Mouse (Mus musculus): ENCODE measurements around the gene Ogg1.

Gene Ogg1

DNA sequence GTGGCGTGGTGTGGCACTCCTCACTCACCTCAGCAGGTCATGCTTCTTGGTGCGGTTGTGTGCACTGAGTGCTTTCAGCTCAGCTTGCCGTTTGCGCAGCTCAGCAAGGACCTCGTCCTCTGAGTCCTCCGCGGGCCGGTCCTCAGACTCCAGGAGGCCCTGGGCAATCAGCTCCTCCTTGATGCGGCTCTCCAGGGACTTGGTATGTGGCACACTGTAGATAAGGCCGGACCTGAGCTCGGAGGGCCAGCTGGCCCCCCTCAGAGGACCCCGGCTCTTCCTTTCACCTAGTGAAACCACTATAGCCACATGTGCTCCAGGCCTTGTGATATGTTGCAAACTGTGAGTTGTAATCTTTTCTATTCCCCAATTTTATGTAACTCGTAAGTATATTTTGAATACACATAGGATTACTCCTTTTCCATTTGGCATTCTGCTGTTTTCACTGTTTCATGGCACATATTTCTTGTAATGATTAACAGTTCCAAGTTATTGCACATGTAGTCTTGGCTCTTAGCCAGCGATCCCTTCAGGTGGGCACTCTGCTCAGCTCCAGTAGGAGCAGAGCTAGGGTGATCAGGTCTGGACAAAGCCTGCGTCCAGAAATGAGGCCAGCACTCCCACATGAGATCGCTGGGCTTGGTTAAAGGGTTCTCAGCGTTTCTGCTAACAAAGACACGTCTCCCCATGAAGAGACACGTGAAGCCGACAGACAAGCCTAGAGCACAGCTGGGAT is 43.6 kb downstream of the Ogg1 start:
- no peak for DNase-seq (ENCODE audit: low spot score)

GRCm38 (mm10) chr6:113373491-113373890 is 46.7 kb downstream of the Ogg1 start:
- DNase-seq (ENCODE audit: low spot score) = no peak

DNA sequence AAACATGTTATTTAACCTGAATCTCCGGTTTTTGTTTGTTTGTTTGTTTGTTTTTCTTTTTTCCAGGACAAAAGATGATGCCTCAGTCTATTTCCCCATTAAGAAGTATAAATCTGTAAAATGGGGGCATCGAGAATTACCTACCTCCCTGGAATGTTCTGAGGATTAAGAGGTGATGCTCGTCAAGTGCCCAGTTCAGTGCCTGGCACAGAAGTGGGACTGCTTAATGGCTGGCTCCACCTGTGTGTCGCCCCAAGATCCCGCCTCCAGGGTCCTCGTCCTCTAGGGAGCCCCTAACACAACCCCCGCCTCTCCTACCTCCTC is 50.4 kb downstream of the Ogg1 start:
- DNase-seq (ENCODE audit: low spot score) = no peak

DNA sequence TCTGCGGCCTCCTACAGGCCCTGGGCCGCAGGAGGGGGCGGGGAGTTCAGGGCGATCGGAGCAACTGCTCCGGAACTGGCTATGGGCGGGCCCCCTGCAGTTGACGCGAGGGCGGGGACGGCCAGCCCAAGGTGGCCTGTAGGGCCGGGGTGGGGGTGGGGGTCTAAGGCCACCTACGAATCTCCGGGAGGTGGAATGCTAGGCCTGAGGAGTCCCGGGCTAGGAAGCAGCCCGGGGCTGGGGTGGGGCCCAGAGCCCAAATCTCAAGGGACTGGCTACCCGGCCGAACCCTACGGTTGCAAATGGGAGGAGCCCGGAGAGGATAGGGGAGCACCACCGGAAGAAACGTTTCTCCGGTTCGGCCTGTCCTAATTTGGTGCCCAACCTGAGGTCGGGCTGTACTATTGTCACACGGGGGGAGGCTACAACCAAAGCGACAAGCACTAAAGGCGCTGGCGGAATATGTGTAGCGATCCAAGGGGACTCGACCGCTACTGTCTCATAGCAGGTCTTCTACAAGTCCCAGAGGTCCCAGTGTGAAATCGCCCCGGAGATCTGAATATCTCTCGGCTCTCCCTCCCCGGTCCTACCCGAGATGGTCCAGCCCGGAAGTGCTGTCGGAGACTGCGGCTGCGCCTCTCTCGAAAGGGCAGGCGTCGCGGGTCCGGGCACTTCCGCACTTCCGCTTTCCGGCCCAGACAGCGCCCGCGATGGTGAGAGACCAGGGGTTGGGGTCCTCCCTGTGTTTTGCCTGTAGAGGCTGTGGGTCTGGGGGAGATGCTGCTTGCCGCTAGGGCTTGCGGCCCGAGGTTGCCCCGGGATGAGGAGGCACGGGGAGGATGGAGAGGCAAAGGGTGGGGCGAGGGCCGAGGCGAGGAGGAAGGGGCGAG is 51.0 kb downstream of the Ogg1 start, which contains the start of the genes Tada3 and Arpc4:
Tada3 (minus strand) TSS at position 388 of the 890 bp plus-strand sequence.
Arpc4 (plus strand) TSS at position 620 of the 890 bp plus-strand sequence.
- peak; percentile 88 for DNase-seq (ENCODE audit: low spot score)

DNA sequence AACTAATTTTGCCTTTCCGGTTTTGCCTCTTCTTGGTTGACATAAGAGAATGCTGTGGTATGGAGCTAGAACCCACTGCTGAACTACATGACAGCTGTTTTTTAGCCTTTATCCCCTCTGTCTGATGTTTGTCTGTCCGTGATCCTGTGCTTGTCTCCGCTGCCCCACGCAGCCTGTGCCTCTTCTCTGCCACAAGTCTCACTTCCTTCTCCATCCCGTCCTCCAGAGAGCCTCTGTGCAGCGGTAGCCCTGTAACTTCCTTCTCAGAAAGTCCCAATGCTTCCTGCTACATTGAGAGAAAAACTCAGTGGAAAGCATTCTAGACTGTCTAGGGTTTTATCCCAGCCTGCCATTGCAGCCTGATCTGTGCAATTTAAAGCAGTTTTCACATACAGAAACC is 52.5 kb downstream of the Ogg1 start:
- DNase-seq (ENCODE audit: low spot score) = no peak

DNA sequence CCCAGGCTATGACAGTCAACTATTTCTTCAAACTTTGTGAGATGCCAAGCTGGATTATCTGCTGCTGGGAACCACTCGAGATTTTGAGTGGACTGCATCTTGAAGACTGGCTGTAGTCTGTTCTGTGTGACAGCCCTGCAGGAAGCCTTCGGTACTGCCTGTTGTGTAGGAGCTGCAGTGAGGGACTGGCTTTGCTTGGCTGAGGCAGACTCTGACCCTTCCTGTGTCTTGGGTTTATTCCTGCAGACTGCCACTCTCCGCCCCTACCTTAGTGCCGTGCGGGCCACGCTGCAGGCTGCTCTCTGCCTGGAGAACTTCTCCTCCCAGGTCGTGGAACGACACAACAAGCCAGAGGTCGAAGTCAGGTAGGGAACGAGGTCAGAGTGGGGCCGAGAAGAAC is 53.7 kb downstream of the Ogg1 start:
- DNase-seq (ENCODE audit: low spot score) = no peak

GRCm38 (mm10) chr6:113384351-113384927 is 57.7 kb downstream of the Ogg1 start:
- no peak for DNase-seq (ENCODE audit: low spot score)
